Mouse (Mus musculus): Measurements from ENCODE around the gene Plcd3.

DNA sequence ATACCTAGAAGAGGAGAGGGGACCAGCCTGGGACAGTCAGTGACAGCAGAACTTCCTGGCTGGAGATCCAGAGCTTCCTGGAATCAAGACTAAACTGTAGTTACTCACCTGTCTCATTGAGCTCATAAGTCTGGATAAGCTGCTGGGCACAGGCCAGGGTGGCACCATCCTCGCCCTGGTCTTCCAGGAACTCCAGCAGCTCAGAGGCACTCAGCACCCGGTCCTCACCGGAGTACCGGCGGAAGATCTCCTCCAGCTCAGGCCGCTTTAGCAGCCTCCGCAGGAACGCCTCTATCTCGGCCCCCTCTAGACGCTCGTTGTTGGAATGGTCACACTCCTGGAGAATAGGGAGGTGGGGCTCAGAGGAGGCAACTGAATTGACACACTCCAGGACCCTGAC is 23.3 kb downstream of the Plcd3 start:
- TF ChIP-seq CTCF (IDR thresholded peaks at IDR 0.05; ENCODE audit: insufficient read depth, low read depth, low read length) (no peak), POLR2A (IDR thresholded peaks at IDR 0.05; ENCODE audit: insufficient read depth, low read depth, low read length) (no peak)
